Mouse (Mus musculus): Measurements from ENCODE around the gene B4galt5. TPM values are rescaled to one million over a fixed set of nuclear protein-coding genes. Genes with fewer than 3 reads are reported as not detected.

Gene B4galt5
- polyA plus RNA-seq, 1 experiment from 2014 or later, result 14.5 TPM

- H3K27me3 ChIP-seq, result no peaks in the 10 kb centered on the region
- WGBS, result 83% methylated on average over 3 of the region's 3 CpGs
- no peak overlapping the region for H3K4me2 ChIP-seq (replicated peaks)
- no peak overlapping the region for H3K4me3 ChIP-seq
- H3K9me3 ChIP-seq, result no peaks in the 10 kb centered on the region
- H3K4me1 ChIP-seq, result no peaks in the 10 kb centered on the region
- no peak overlapping the region for H3K9ac ChIP-seq
- H3K27ac ChIP-seq, result no peak overlapping the region
- H3K36me3 ChIP-seq, result no peaks in the 10 kb centered on the region
- ATAC-seq (ENCODE audit: insufficient number of reproducible peaks, insufficient read depth, low FRiP score, low TSS enrichment), result no peak
Observed at GRCm38 (mm10) chr2:167270496-167270895, 78.5 kb downstream of the B4galt5 start.

GRCm38 (mm10) chr2:167268721-167269120, 80.3 kb downstream of the B4galt5 start:
- 95% methylated on average over 1 of the region's 1 CpGs for WGBS
- Histone ChIP-seq H3K9me3 (no peaks in the 10 kb centered on the region), H3K4me3 (no peak overlapping the region), H3K4me1 (no peaks in the 10 kb centered on the region), H3K27me3 (no peaks in the 10 kb centered on the region), H3K9ac (no peak overlapping the region), H3K36me3 (no peaks in the 10 kb centered on the region), H3K4me2 (replicated peaks) (no peak overlapping the region), H3K27ac (no peak overlapping the region)
- ATAC-seq (ENCODE audit: insufficient number of reproducible peaks, insufficient read depth, low FRiP score, low TSS enrichment), result no peak

- no peak for ATAC-seq (ENCODE audit: insufficient number of reproducible peaks, insufficient read depth, low FRiP score, low TSS enrichment)
Observed at GRCm38 (mm10) chr2:167268411-167268690, 80.6 kb downstream of the B4galt5 start.

GRCm38 (mm10) chr2:167267531-167268410, 81.2 kb downstream of the B4galt5 start:
- 73% methylated on average over 14 of the region's 14 CpGs for WGBS
- Histone ChIP-seq H3K27ac (no peak overlapping the region), H3K36me3 (no peaks in the 10 kb centered on the region), H3K9me3 (no peaks in the 10 kb centered on the region), H3K4me1 (no peaks in the 10 kb centered on the region), H3K4me2 (replicated peaks) (no peak overlapping the region), H3K4me3 (no peak overlapping the region), H3K9ac (no peak overlapping the region), H3K27me3 (no peaks in the 10 kb centered on the region)
- ATAC-seq (ENCODE audit: insufficient number of reproducible peaks, insufficient read depth, low FRiP score, low TSS enrichment), result no peak

More at GRCm38 (mm10) chr2:167268411-167268690, 80.6 kb downstream of the B4galt5 start:
- Histone ChIP-seq H3K36me3 (no peaks in the 10 kb centered on the region), H3K4me2 (replicated peaks) (no peak overlapping the region), H3K4me3 (no peak overlapping the region), H3K27ac (no peak overlapping the region), H3K9ac (no peak overlapping the region), H3K4me1 (no peaks in the 10 kb centered on the region), H3K9me3 (no peaks in the 10 kb centered on the region), H3K27me3 (no peaks in the 10 kb centered on the region)
- 90% methylated on average over 8 of the region's 8 CpGs for WGBS

GRCm38 (mm10) chr2:167266231-167266630, 82.8 kb downstream of the B4galt5 start:
- Histone ChIP-seq H3K4me1 (no peaks in the 10 kb centered on the region), H3K36me3 (no peaks in the 10 kb centered on the region), H3K9ac (no peak overlapping the region), H3K27me3 (no peaks in the 10 kb centered on the region), H3K27ac (no peak overlapping the region), H3K4me3 (no peak overlapping the region), H3K9me3 (no peaks in the 10 kb centered on the region), H3K4me2 (replicated peaks) (no peak overlapping the region)
- ATAC-seq (ENCODE audit: insufficient number of reproducible peaks, insufficient read depth, low FRiP score, low TSS enrichment), result no peak
- WGBS, result 85% methylated on average over 10 of the region's 10 CpGs

GRCm38 (mm10) chr2:167265806-167266205, 83.2 kb downstream of the B4galt5 start:
- Histone ChIP-seq H3K4me3 (no peak overlapping the region), H3K27me3 (no peaks in the 10 kb centered on the region), H3K4me2 (replicated peaks) (no peak overlapping the region), H3K27ac (no peak overlapping the region), H3K9ac (no peak overlapping the region), H3K4me1 (no peaks in the 10 kb centered on the region), H3K36me3 (no peaks in the 10 kb centered on the region), H3K9me3 (no peaks in the 10 kb centered on the region)
- whole genome bisulfite sequencing, result 23% methylated on average over 4 of the region's 5 CpGs
- ATAC-seq (ENCODE audit: insufficient number of reproducible peaks, insufficient read depth, low FRiP score, low TSS enrichment), result no peak

GRCm38 (mm10) chr2:167265021-167265420, 84.0 kb downstream of the B4galt5 start:
- WGBS, result 97% methylated on average over 2 of the region's 2 CpGs
- no peaks in the 10 kb centered on the region for H3K4me1 ChIP-seq
- H3K27ac ChIP-seq, result no peak overlapping the region
- no peak overlapping the region for H3K4me2 ChIP-seq (replicated peaks)
- no peak overlapping the region for H3K4me3 ChIP-seq
- no peaks in the 10 kb centered on the region for H3K27me3 ChIP-seq
- H3K9me3 ChIP-seq, result no peaks in the 10 kb centered on the region
- no peak overlapping the region for H3K9ac ChIP-seq
- no peaks in the 10 kb centered on the region for H3K36me3 ChIP-seq
- ATAC-seq (ENCODE audit: insufficient number of reproducible peaks, insufficient read depth, low FRiP score, low TSS enrichment), result no peak

- Histone ChIP-seq H3K9me3 (no peaks in the 10 kb centered on the region), H3K4me3 (no peak overlapping the region), H3K9ac (no peak overlapping the region), H3K27ac (no peak overlapping the region), H3K4me2 (replicated peaks) (no peak overlapping the region), H3K27me3 (no peaks in the 10 kb centered on the region), H3K4me1 (no peaks in the 10 kb centered on the region), H3K36me3 (no peaks in the 10 kb centered on the region)
- no peak for ATAC-seq (ENCODE audit: insufficient number of reproducible peaks, insufficient read depth, low FRiP score, low TSS enrichment)
- WGBS, result 82% methylated on average over 11 of the region's 11 CpGs
Observed at GRCm38 (mm10) chr2:167263931-167264330, 85.1 kb downstream of the B4galt5 start.

- ATAC-seq (ENCODE audit: insufficient number of reproducible peaks, insufficient read depth, low FRiP score, low TSS enrichment), result no peak
- 88% methylated on average over 8 of the region's 8 CpGs for WGBS
- H3K4me3 ChIP-seq, result no peak overlapping the region
- H3K36me3 ChIP-seq, result no peaks in the 10 kb centered on the region
- no peaks in the 10 kb centered on the region for H3K4me1 ChIP-seq
- no peaks in the 10 kb centered on the region for H3K9me3 ChIP-seq
- no peaks in the 10 kb centered on the region for H3K27me3 ChIP-seq
- no peak overlapping the region for H3K4me2 ChIP-seq (replicated peaks)
- no peak overlapping the region for H3K9ac ChIP-seq
- no peak overlapping the region for H3K27ac ChIP-seq
Observed at GRCm38 (mm10) chr2:167263040-167263810, 85.8 kb downstream of the B4galt5 start.

- Histone ChIP-seq H3K4me2 (replicated peaks) (no peak overlapping the region), H3K4me3 (no peak overlapping the region), H3K4me1 (no peaks in the 10 kb centered on the region), H3K27ac (no peak overlapping the region), H3K9ac (no peak overlapping the region), H3K9me3 (no peaks in the 10 kb centered on the region), H3K27me3 (no peaks in the 10 kb centered on the region), H3K36me3 (no peaks in the 10 kb centered on the region)
- whole genome bisulfite sequencing, result 91% methylated on average over 10 of the region's 10 CpGs
- no peak for ATAC-seq (ENCODE audit: insufficient number of reproducible peaks, insufficient read depth, low FRiP score, low TSS enrichment)
Observed at GRCm38 (mm10) chr2:167262433-167262832, 86.5 kb downstream of the B4galt5 start.

GRCm38 (mm10) chr2:167261106-167261505, 87.9 kb downstream of the B4galt5 start:
- H3K9me3 ChIP-seq, result no peaks in the 10 kb centered on the region
- H3K9ac ChIP-seq, result no peak overlapping the region
- H3K27ac ChIP-seq, result no peak overlapping the region
- H3K4me3 ChIP-seq, result no peak overlapping the region
- H3K27me3 ChIP-seq, result no peaks in the 10 kb centered on the region
- no peak for ATAC-seq (ENCODE audit: insufficient number of reproducible peaks, insufficient read depth, low FRiP score, low TSS enrichment)
- no peaks in the 10 kb centered on the region for H3K36me3 ChIP-seq
- no peak overlapping the region for H3K4me2 ChIP-seq (replicated peaks)
- peaks cover 4% of the 10 kb centered on the region; the same call in 1 of the 2 replicates for H3K4me1 ChIP-seq
- 70% methylated on average over 4 of the region's 4 CpGs for WGBS

- Histone ChIP-seq H3K36me3 (no peaks in the 10 kb centered on the region), H3K27ac (no peak overlapping the region), H3K4me2 (replicated peaks) (no peak overlapping the region), H3K4me1 (peaks cover 6% of the 10 kb centered on the region; the same call in 1 of the 2 replicates), H3K9ac (no peak overlapping the region), H3K4me3 (no peak overlapping the region), H3K9me3 (no peaks in the 10 kb centered on the region), H3K27me3 (no peaks in the 10 kb centered on the region)
- ATAC-seq (ENCODE audit: insufficient number of reproducible peaks, insufficient read depth, low FRiP score, low TSS enrichment), result no peak
- 54% methylated on average over 3 of the region's 3 CpGs for WGBS
Observed at GRCm38 (mm10) chr2:167257790-167258189, 91.2 kb downstream of the B4galt5 start.

All from embryonic facial prominence, embryonic 12.5 days (tissue).